Mouse (Mus musculus) G1E (cell line): ENCODE measurements at regions not wholly inside any gene's neighbourhood (a gene's known extent, or its start where the extent isn't known, plus 50 kb on each side); places are given as distances from the start of the nearest gene placed in this dataset.

ENCODE experiments used
- ATAC-seq: 2 replicates; pipeline ENCODE4 v1.8.0; 2016; ENCODE audit warnings: mild to moderate bottlenecking; ENCODE audit not compliant: insufficient number of reproducible peaks, poor library complexity, low FRiP score, severe bottlenecking; ENCODE audit errors: extremely low read depth
- DNase-seq: peaks from one replicate; pipeline ENCODE4 v3.0.0; 2012; ENCODE audit warnings: low spot score
- H3K27me3 ChIP-seq: 2 replicates; pipeline ENCODE4 v1.6.1; 2012; ENCODE audit warnings: mild to moderate bottlenecking, low read length, inconsistent platforms; ENCODE audit not compliant: insufficient read depth
- H3K36me3 ChIP-seq: replicated peaks from 2 replicates; pipeline ENCODE3; 2012; ENCODE audit warnings: mild to moderate bottlenecking, inconsistent platforms
- H3K4me1 ChIP-seq: 2 replicates; pipeline ENCODE4 v1.6.1; 2012; ENCODE audit warnings: low read depth, low read length, inconsistent platforms, mixed read lengths; ENCODE audit not compliant: insufficient read depth
- H3K4me3 ChIP-seq: 2 replicates; pipeline ENCODE4 v1.5.1; 2012; ENCODE audit warnings: low read depth, mild to moderate bottlenecking, inconsistent platforms, low read length, moderate library complexity, mixed read lengths
- H3K9me3 ChIP-seq: replicated peaks from 2 replicates; pipeline ENCODE4 v1.6.1; 2012; ENCODE audit warnings: inconsistent platforms
- CTCF ChIP-seq: IDR thresholded peaks from 2 replicates; pipeline ENCODE4 v1.5.1; 2012; ENCODE audit warnings: low read depth, low read length, inconsistent platforms, mixed read lengths
- GATA1 ChIP-seq: IDR thresholded peaks from 2 replicates; pipeline ENCODE4 v1.6.1; 2012; ENCODE audit warnings: borderline replicate concordance, low read length, inconsistent platforms, mixed read lengths
- GATA2 ChIP-seq: IDR thresholded peaks from 2 replicates; pipeline ENCODE4 v1.6.1; 2012; ENCODE audit warnings: low read depth, low read length, inconsistent platforms, borderline replicate concordance
- POLR2AphosphoS5 ChIP-seq: IDR thresholded peaks from 2 replicates; pipeline ENCODE4 v1.6.1; 2012; ENCODE audit warnings: low read depth, low read length, inconsistent platforms; ENCODE audit not compliant: insufficient replicate concordance
- TAL1 ChIP-seq: conservative IDR thresholded peaks from 2 replicates; pipeline ENCODE4 v1.6.1; 2012; ENCODE audit warnings: low read depth, low read length, inconsistent platforms, mixed read lengths

GRCm38 (mm10) chr16:63102362-63102761 lies 248.3 kb downstream of the Pros1 start:
- no peak for TF ChIP-seq CTCF
- TF ChIP-seq GATA2, result no peak
- no peak for TF ChIP-seq POLR2AphosphoS5
- no peak for TF ChIP-seq TAL1
- no peak for TF ChIP-seq GATA1
- no peaks in the 10 kb centered on the region for H3K4me1 ChIP-seq
- H3K4me3 ChIP-seq, result no peak overlapping the region
- ATAC-seq (no peak), DNase-seq (no peak)
- H3K9me3 ChIP-seq, result no peaks in the 10 kb centered on the region
- no peaks in the 10 kb centered on the region for H3K36me3 ChIP-seq
- H3K27me3 ChIP-seq, result no peaks in the 10 kb centered on the region

DNA sequence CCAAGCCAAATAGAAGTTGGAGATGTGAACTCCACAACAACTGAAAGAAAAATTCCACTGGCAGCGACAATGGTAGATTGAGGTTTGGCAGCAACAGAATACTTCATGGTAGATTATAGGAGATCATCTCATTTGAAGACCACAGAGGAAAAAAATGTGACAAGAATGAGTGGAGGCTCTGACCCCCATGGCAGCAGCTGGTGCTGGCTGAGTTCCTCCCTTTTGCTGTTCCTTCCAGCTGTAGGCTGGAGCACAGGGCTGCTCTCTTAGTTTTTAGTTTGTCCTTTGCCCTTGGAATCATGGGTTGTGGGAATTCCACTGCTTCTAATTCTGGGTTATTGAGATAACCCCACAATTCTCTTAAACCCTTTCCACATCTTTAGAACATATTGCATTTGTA lies 248.8 kb downstream of the Pros1 start:
- Histone ChIP-seq H3K9me3 (no peaks in the 10 kb centered on the region), H3K27me3 (no peaks in the 10 kb centered on the region), H3K36me3 (no peaks in the 10 kb centered on the region), H3K4me1 (no peaks in the 10 kb centered on the region), H3K4me3 (no peak overlapping the region)
- DNase-seq, result no peak
- TF ChIP-seq POLR2AphosphoS5 (no peak), GATA1 (no peak), TAL1 (no peak), GATA2 (no peak), CTCF (no peak)
- no peak for ATAC-seq

GRCm38 (mm10) chr16:63104383-63104782 lies 250.3 kb downstream of the Pros1 start:
- no peaks in the 10 kb centered on the region for H3K27me3 ChIP-seq
- no peak overlapping the region for H3K4me3 ChIP-seq
- no peaks in the 10 kb centered on the region for H3K4me1 ChIP-seq
- DNase-seq (no peak), ATAC-seq (no peak)
- no peaks in the 10 kb centered on the region for H3K9me3 ChIP-seq
- no peak for TF ChIP-seq GATA2
- TF ChIP-seq CTCF, result no peak
- TF ChIP-seq TAL1, result no peak
- no peaks in the 10 kb centered on the region for H3K36me3 ChIP-seq

DNA sequence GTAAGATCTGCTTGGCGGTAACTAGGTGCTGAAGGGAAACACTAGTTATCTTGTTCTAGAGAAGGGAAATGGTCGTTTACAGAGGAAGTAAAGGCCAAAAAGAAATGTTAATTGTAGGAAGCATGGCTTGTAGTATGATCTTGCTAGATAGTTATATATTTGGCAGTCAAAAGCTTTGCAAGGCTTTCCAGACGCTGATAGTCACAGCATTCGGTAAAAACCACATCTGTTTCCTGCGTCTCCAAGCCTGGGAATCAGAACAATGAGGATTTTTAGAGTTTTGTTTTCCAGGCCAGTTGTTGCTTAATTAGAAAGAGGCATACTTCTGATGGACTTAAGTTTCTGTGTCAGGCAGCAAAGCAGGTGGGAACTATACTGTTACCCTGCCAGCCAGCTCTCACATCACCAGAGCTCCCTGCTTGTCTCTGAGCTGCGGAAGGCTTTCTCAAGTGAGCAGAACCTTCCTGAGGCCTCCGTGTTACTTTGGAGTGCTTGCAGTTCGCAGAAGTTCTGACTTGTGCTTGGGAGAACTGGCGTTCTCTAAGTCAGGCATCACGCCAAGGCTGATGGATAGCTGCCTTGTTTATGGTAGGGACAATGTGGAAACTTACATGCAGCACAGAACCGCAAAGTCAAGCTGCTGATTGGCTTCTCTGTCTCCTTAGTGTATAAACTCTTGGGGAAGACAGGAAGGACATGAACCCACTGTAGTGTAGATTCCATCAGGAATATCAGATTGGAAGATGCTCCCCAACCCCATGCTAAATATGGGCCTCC lies 251.0 kb downstream of the Pros1 start:
- no peaks in the 10 kb centered on the region for H3K9me3 ChIP-seq
- H3K4me3 ChIP-seq, result no peak overlapping the region
- no peaks in the 10 kb centered on the region for H3K4me1 ChIP-seq
- H3K36me3 ChIP-seq, result no peaks in the 10 kb centered on the region
- ATAC-seq (no peak), DNase-seq (no peak)
- TF ChIP-seq GATA2 (no peak), TAL1 (no peak), POLR2AphosphoS5 (no peak), GATA1 (no peak), CTCF (no peak)
- no peaks in the 10 kb centered on the region for H3K27me3 ChIP-seq

GRCm38 (mm10) chr16:63116456-63116855 lies 262.3 kb downstream of the Pros1 start:
- Histone ChIP-seq H3K36me3 (no peaks in the 10 kb centered on the region), H3K27me3 (no peaks in the 10 kb centered on the region), H3K4me3 (no peak overlapping the region), H3K4me1 (no peaks in the 10 kb centered on the region), H3K9me3 (peaks cover 3% of the 10 kb centered on the region; the same call in 1 of the 2 replicates)
- no peak for DNase-seq
- no peak for TF ChIP-seq GATA2
- ATAC-seq, result no peak

- no peaks in the 10 kb centered on the region for H3K4me1 ChIP-seq
- no peaks in the 10 kb centered on the region for H3K9me3 ChIP-seq
- TF ChIP-seq TAL1, result no peak
- TF ChIP-seq GATA2, result no peak
- no peak for TF ChIP-seq GATA1
- TF ChIP-seq CTCF, result no peak
- TF ChIP-seq POLR2AphosphoS5, result no peak
- no peaks in the 10 kb centered on the region for H3K27me3 ChIP-seq
- DNase-seq, result no peak
- no peak overlapping the region for H3K4me3 ChIP-seq
- no peaks in the 10 kb centered on the region for H3K36me3 ChIP-seq
- no peak for ATAC-seq
Measured at GRCm38 (mm10) chr16:63118721-63119120, 264.6 kb downstream of the Pros1 start.

- DNase-seq (no peak), ATAC-seq (no peak)
- TF ChIP-seq TAL1, result no peak
- no peak for TF ChIP-seq CTCF
- no peak for TF ChIP-seq POLR2AphosphoS5
- no peak for TF ChIP-seq GATA1
- no peak for TF ChIP-seq GATA2
- no peaks in the 10 kb centered on the region for H3K27me3 ChIP-seq
- no peaks in the 10 kb centered on the region for H3K36me3 ChIP-seq
- H3K9me3 ChIP-seq, result no peaks in the 10 kb centered on the region
- no peak overlapping the region for H3K4me3 ChIP-seq
- H3K4me1 ChIP-seq, result no peaks in the 10 kb centered on the region
Measured at GRCm38 (mm10) chr16:63143851-63144250, 289.7 kb downstream of the Pros1 start.
